Mouse (Mus musculus) ES-Bruce4 (cell line): ENCODE data around the gene Ankmy2. TPM values are rescaled to one million over a fixed set of nuclear protein-coding genes. Genes with fewer than 3 reads are reported as not detected.

Experiments
- H3K27ac ChIP-seq: 2 replicates; pipeline ENCODE4 v1.5.1; 2012; ENCODE audit warnings: low read length, inconsistent platforms; ENCODE audit not compliant: insufficient read depth
- H3K27me3 ChIP-seq: 2 replicates; pipeline ENCODE4 v1.6.1; 2012; ENCODE audit warnings: mild to moderate bottlenecking, low read length, inconsistent platforms; ENCODE audit not compliant: control insufficient read depth, poor library complexity, insufficient read depth, severe bottlenecking
- H3K36me3 ChIP-seq: 2 replicates; pipeline ENCODE4 v1.6.1; 2012; ENCODE audit warnings: inconsistent platforms, mild to moderate bottlenecking, low read length, moderate library complexity; ENCODE audit not compliant: control insufficient read depth, poor library complexity, insufficient read depth, severe bottlenecking
- H3K4me1 ChIP-seq: one replicate; pipeline ENCODE4 v1.8.1; 2011; ENCODE audit warnings: low read length; ENCODE audit not compliant: control insufficient read depth, insufficient read depth
- H3K4me3 ChIP-seq: 2 replicates; pipeline ENCODE4 v1.5.1; 2011; ENCODE audit warnings: low read depth, mild to moderate bottlenecking, low read length
- H3K9ac ChIP-seq: 2 replicates; pipeline ENCODE4 v1.6.1; 2012; ENCODE audit warnings: low read depth, mild to moderate bottlenecking, inconsistent platforms; ENCODE audit not compliant: poor library complexity, severe bottlenecking
- H3K9me3 ChIP-seq: replicated peaks from 2 replicates; pipeline ENCODE4 v1.6.1; 2012; ENCODE audit warnings: mild to moderate bottlenecking, low read length, inconsistent platforms; ENCODE audit not compliant: control insufficient read depth, poor library complexity, insufficient read depth, severe bottlenecking
- CTCF ChIP-seq: IDR thresholded peaks from one replicate; pipeline ENCODE4 v1.8.1; 2011; ENCODE audit warnings: low read depth, low read length
- EP300 ChIP-seq: IDR thresholded peaks from 2 replicates; pipeline ENCODE4 v1.6.1; 2011; ENCODE audit warnings: low read depth, low read length; ENCODE audit not compliant: insufficient read depth
- POLR2A ChIP-seq: IDR thresholded peaks from one replicate; pipeline ENCODE4 v1.8.1; 2011; ENCODE audit warnings: low read length; ENCODE audit not compliant: insufficient read depth
- polyA plus RNA-seq: library from polyadenylated mRNA; stranded (reverse); fragments of >200 nt; gene quantifications from 2 replicates; pipeline ENCODE4 v1.2.4, GENCODE M21; 2011; ENCODE audit warnings: low read depth; ENCODE audit not compliant: missing spikeins, insufficient read depth, insufficient read length

Gene Ankmy2
- polyA plus RNA-seq, 1 experiment: 25.1 TPM

DNA sequence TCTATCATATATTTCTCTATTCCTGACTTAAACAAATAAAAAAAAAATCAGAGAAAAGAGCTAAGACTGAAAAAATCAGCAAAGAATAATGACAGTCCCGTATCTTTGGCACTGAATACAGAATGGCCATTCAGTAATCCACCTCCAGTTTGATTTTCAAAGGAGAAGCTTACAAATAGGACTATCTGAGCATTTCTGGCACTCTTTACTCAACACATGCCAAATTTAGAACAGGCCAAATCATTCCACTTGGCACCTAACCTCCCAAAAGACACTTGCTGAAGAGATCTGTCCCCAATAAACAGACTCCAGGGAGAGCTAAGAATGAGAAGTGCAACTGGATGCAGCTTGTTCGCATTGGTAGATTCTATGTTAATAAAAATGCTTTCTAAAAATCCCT lies 6.6 kb upstream of the Ankmy2 start:
- H3K27ac ChIP-seq: no peak overlapping the region
- peaks cover 2% of the 10 kb centered on the region; the same call in 1 of the 2 replicates for H3K36me3 ChIP-seq
- H3K4me3 ChIP-seq: no peak overlapping the region
- TF ChIP-seq CTCF (no peak), EP300 (no peak), POLR2A (no peak)
- H3K4me1 ChIP-seq: peaks cover 4% of the 10 kb centered on the region
- no peaks in the 10 kb centered on the region for H3K9me3 ChIP-seq
- H3K27me3 ChIP-seq: no peaks in the 10 kb centered on the region
- no peak overlapping the region for H3K9ac ChIP-seq

- Histone ChIP-seq H3K9ac (no peak overlapping the region), H3K9me3 (no peaks in the 10 kb centered on the region), H3K4me3 (no peak overlapping the region), H3K4me1 (peaks cover 3% of the 10 kb centered on the region), H3K36me3 (peaks cover 2% of the 10 kb centered on the region; the same call in 1 of the 2 replicates), H3K27me3 (no peaks in the 10 kb centered on the region), H3K27ac (no peak overlapping the region)
- TF ChIP-seq EP300 (no peak), CTCF (no peak), POLR2A (no peak)
Observed at GRCm38 (mm10) chr12:36150737-36151136, 6.2 kb upstream of the Ankmy2 start.

GRCm38 (mm10) chr12:36155141-36155641 lies 1.7 kb upstream of the Ankmy2 start:
- 0 out of 2 replicates have a peak, but pooled peaks cover 2% of the 10 kb centered on the region for H3K36me3 ChIP-seq
- H3K9me3 ChIP-seq: no peaks in the 10 kb centered on the region
- TF ChIP-seq EP300 (no peak), CTCF (no peak), POLR2A (no peak)
- H3K27me3 ChIP-seq: no peaks in the 10 kb centered on the region
- peak overlapping the region; percentile 88 for H3K9ac ChIP-seq
- peaks cover 2% of the 10 kb centered on the region for H3K4me1 ChIP-seq
- H3K4me3 ChIP-seq: peak overlapping the region; percentile 80
- H3K27ac ChIP-seq: no peak overlapping the region

GRCm38 (mm10) chr12:36156101-36156636 lies 745 bp upstream of the Ankmy2 start:
- Histone ChIP-seq H3K9me3 (no peaks in the 10 kb centered on the region), H3K27me3 (no peaks in the 10 kb centered on the region), H3K36me3 (0 out of 2 replicates have a peak, but pooled peaks cover 2% of the 10 kb centered on the region), H3K4me3 (peak overlapping the region; percentile 96), H3K27ac (no peak overlapping the region), H3K4me1 (peaks cover 2% of the 10 kb centered on the region), H3K9ac (peak overlapping the region; percentile 88)
- TF ChIP-seq CTCF: no peak
- no peak for TF ChIP-seq POLR2A
- no peak for TF ChIP-seq EP300

- Histone ChIP-seq H3K9me3 (no peaks in the 10 kb centered on the region), H3K4me3 (peak overlapping the region; percentile 83), H3K27ac (peak overlapping the region; percentile 16), H3K9ac (peak overlapping the region; percentile 88), H3K27me3 (no peaks in the 10 kb centered on the region), H3K4me1 (peaks cover 2% of the 10 kb centered on the region), H3K36me3 (0 out of 2 replicates have a peak, but pooled peaks cover 2% of the 10 kb centered on the region)
- TF ChIP-seq EP300: no peak
- no peak for TF ChIP-seq CTCF
- TF ChIP-seq POLR2A: no peak
Observed at GRCm38 (mm10) chr12:36157304-36157637, 357 bp downstream of the Ankmy2 start.

- Histone ChIP-seq H3K4me1 (peaks cover 2% of the 10 kb centered on the region), H3K4me3 (peak within 1 kb of the TSS; percentile 83), H3K27ac (peak within 1 kb of the TSS; percentile 16), H3K9me3 (no peaks in the 10 kb centered on the region), H3K9ac (peak within 1 kb of the TSS; percentile 88), H3K36me3 (no peaks in the 10 kb centered on the region), H3K27me3 (no peaks in the 10 kb centered on the region)
- TF ChIP-seq CTCF (no peak), POLR2A (peak; percentile 29), EP300 (no peak)
Observed at GRCm38 (mm10) chr12:36157638-36158308, 859 bp downstream of the Ankmy2 start, which contains the start of gene Bzw2. Bzw2 (minus strand) TSS chr12:36158080.
